Mouse (Mus musculus): ENCODE results near the gene Prpf4.

GRCm38 (mm10) chr4:62360805-62361455 lies 47.7 kb upstream of the Prpf4 start:
- TF ChIP-seq CTCF (IDR thresholded peaks at IDR 0.05 in 2 of 3, conservative IDR thresholded peaks at IDR 0.05 in 1 of 3; ENCODE audit: control insufficient read depth in 1 of 3, insufficient read depth in 1 of 3, low read depth in 2 of 3, low read length in 3 of 3, poor library complexity in 1 of 3, severe bottlenecking in 1 of 3) (no peak), ZC3H11A (IDR thresholded peaks at IDR 0.05; ENCODE audit: low read depth, low read length) (no peak), CHD2 (IDR thresholded peaks at IDR 0.05; ENCODE audit: low read length) (no peak), TAL1 (IDR thresholded peaks at IDR 0.05; ENCODE audit: low read length) (no peak), POLR2A (IDR thresholded peaks at IDR 0.05; ENCODE audit: control insufficient read depth in 1 of 2, insufficient read depth in 1 of 2, low read depth in 1 of 2, low read length in 2 of 2, poor library complexity in 1 of 2) (no peak), MXI1 (IDR thresholded peaks at IDR 0.05; ENCODE audit: low read depth, low read length) (peak; percentile 13; the same call in 1 of the 2 replicates), RAD21 (IDR thresholded peaks at IDR 0.05; ENCODE audit: low read depth, low read length) (no peak), MYB (IDR thresholded peaks at IDR 0.05; ENCODE audit: low read depth, low read length) (no peak), HCFC1 (IDR thresholded peaks at IDR 0.05; ENCODE audit: low read depth, low read length) (no peak), TCF12 (IDR thresholded peaks at IDR 0.05; ENCODE audit: low read depth, low read length) (no peak; the same call in 1 of the 2 replicates), KAT2A (conservative IDR thresholded peaks at IDR 0.05; ENCODE audit: low read depth, low read length) (no peak), ZNF384 (IDR thresholded peaks at IDR 0.05; ENCODE audit: low read depth, low read length) (no peak; the same call in 1 of the 2 replicates), UBTF (IDR thresholded peaks at IDR 0.05; ENCODE audit: borderline replicate concordance, insufficient read depth, low read depth, low read length) (no peak), SIN3A (IDR thresholded peaks at IDR 0.05; ENCODE audit: low read length) (no peak; the same call in none of the 2 replicates)

All from MEL (cell line).